Mouse (Mus musculus) thymus, adult 18-20 months (tissue): Measurements from ENCODE around the gene Spsb4.

ENCODE experiments used
- DNase-seq, 2 experiments: peaks; one replicate each; pipeline ENCODE4 v3.0.0; 2022; ENCODE audit warnings: mixed read lengths in 2 of 2

The Spsb4 gene

GRCm38 (mm10) chr9:96978147-96978782 is 40.4 kb downstream of the Spsb4 start:
- DNase-seq: no peak

- no peak for DNase-seq
Observed at GRCm38 (mm10) chr9:96977287-96978145, 41.1 kb downstream of the Spsb4 start.

DNA sequence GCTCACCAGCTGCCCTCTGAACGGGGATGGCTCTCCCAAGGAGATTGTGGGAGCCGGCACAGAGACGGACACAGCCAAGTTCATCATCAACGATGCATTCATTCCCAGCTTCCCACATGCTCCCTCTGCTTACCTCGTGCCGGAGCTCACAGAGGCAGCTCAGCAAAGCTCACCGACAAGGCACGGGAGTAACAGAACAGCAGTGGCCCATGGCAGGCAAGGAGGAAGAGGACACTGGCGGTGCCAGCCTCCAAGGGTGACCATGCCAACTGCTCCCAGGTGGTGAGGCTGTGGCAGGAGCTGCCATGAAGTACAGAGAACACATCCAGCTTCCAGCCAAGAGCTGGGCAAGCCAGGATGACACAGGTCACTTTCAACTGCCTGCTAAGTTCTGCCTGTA is 45.6 kb downstream of the Spsb4 start:
- DNase-seq: no peak

GRCm38 (mm10) chr9:96971625-96972404 is 46.8 kb downstream of the Spsb4 start:
- no peak for DNase-seq

DNA sequence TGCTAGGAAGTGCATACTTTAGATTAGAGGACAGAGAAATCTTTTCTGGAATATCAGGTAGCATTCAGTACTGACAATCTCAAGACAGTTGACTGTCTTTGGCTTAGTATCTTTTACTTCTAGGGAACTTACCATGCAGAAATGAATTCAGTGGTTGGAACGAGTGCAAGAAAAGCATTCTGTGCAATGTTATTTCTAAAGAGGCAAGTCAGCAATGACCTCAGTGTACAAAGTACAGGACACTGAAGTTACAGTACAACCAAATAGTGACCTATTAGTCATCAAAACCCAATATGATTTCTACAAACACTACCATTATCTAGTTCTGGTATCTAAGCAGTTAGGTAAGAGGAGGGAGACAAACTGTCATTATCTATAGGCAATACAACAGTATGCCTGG is 51.1 kb downstream of the Spsb4 start:
- DNase-seq: no peak

- no peak for DNase-seq
Observed at GRCm38 (mm10) chr9:96966465-96966864, 52.2 kb downstream of the Spsb4 start.

DNA sequence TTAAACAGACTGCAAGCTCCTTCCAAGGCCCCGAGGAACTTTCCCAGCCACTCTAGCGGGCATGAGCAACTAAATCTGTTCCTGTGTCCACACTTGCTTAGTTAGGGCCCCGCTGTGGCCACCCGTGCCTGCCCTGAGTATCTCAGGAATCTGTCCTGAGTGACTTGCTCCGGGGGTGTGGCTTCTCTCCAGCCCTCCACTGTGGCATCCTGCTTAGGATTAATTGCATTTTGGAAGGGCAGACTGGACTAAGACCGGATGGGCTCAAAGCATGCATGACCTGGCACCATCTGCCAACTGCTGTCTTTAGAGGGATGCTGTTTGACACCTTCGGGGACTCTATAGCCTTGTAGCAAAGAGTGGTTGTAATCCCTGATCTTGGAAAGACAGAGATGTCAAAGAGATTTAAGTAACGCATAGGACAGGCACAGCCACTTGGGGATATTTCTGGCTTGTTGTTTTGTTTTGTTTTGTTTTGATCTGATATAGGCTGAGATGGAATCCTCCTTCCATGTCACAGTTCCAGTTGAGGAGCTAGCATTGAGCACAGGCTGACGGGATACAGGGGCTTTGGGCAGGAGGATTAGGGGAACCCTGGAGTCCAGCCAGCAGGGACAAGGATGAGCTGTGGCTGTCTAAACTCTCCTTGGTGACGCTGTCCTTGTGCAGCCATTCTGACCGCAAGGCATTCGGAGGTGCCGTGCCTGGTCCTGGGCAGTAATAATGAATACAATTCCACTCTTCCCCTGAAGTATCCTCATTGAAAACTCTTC is 55.0 kb downstream of the Spsb4 start:
- DNase-seq: no peak

GRCm38 (mm10) chr9:96962714-96963113 is 55.9 kb downstream of the Spsb4 start:
- DNase-seq: no peak

GRCm38 (mm10) chr9:96961986-96962701 is 56.5 kb downstream of the Spsb4 start:
- no peak for DNase-seq

- DNase-seq: no peak
Observed at GRCm38 (mm10) chr9:96961006-96961405, 57.6 kb downstream of the Spsb4 start.

DNA sequence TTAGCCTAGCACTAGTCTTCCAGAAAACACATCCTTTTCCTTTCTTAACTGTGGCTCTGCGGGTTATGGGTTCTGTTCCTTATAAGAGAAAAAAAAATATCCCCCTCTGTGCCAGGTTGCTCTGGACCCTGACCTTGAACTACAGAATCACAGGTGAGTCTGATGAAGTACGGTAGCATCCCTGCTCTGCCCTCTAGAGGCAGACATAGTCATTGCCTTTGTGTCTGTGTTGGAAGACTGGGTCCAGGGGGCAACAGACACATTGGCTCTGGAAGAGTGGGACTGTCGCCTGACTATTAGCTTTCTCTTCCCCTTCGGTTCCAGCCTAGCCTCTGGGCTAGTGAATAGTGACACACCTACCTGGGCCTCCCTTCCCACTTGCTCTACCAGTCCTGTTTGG is 58.4 kb downstream of the Spsb4 start:
- DNase-seq: peak in 1 of 2 experiments; percentile 49

DNA sequence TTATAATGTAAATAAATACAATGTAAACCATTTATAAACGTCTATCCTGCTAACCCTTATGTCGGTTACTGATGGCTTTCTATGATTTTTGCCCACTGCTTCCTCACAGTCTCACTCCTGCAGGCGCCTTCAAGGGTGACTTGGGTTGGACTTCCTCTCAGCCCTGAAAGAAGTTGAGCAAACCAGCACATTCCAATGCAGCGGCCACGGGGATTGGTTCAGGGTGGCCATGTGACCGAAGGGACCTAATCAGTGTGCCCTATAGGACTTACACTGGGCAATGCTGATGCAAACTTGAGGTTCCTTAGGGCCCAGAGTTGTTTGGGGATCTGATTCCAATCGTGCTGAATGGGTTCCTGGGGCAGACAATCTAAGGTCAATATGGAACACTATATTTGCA is 59.2 kb downstream of the Spsb4 start:
- DNase-seq: no peak

DNA sequence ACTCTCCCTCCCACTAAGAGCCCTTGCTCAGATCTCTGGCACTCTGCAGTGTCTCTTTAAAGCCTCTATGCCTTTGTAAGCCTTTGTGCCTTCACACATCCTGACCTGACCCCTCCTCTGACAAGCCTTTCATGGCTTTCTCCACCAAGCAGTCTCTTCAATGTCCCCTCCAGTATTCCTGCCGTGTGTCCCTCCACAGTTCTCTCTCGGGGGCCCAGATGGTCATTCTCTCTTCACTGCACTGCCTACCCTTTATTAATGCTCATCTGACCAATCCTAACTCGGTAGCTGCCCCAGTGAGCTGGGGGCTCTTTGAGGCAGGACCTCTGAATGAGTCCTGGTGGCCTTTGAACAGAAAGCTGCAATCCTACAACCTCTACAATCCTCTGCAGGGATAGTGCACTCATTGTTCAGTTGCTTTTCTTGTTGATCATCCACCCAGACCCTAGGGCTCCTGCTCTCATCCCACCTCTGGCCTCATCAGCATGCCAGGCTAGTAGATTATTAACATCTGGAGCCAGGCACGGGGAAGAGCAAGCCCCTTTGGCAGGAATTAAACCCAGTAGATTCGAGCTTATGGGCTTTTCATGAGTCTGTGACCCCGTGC is 60.5 kb downstream of the Spsb4 start:
- no peak for DNase-seq

- DNase-seq: no peak
Observed at GRCm38 (mm10) chr9:96957298-96957865, 61.3 kb downstream of the Spsb4 start.

- DNase-seq: no peak
Observed at GRCm38 (mm10) chr9:96956646-96957297, 61.9 kb downstream of the Spsb4 start.

- no peak for DNase-seq
Observed at GRCm38 (mm10) chr9:96954063-96954809, 64.4 kb downstream of the Spsb4 start.

- DNase-seq: peak; percentile 42 to 75
Observed at GRCm38 (mm10) chr9:96953443-96953842, 65.2 kb downstream of the Spsb4 start.

DNA sequence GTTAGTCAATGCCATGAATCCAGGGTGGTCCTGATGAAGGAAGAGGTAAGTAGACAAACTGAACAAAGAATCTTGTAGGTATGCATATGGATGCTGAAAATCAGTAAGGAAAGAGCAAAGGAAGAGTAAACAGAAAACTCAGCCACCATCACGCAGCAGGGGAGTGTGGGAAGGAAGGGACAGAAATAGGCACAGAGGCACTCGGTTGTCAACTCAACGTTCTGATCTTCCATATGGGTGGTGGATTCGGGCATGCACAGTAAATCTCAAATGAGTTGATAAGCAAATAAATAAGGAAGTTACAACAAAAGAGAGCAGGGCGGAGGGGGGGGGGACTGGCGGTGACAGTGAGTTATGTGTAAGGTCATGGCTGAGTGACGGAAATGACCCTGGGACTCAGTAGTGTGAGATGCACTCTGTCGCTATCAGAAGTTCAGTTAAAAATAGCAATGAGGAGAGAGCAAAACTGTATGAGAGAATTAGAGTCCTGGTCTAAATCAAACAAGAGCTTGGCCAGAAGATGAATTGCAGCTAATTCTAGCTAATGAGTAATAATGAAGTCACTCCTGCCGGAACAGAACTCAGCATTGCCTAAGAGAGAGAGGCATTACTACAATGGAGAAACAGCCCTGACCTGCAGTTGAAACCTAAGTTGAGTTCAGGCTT is 66.2 kb downstream of the Spsb4 start:
- DNase-seq: no peak

- DNase-seq: no peak
Observed at GRCm38 (mm10) chr9:96949551-96949950, 69.1 kb downstream of the Spsb4 start.
